Mouse (Mus musculus): Measurements from ENCODE around the gene Fbxw25. TPM values are rescaled to one million over a fixed set of nuclear protein-coding genes. Genes with fewer than 3 reads are reported as not detected.
"Not testable (repeated sequence)": the region's sequence is repeated elsewhere in the genome, so short reads cannot be mapped to it uniquely, and the experiment has no call there.

Gene Fbxw25
- polyA plus RNA-seq (2014; fragmentation: Nextera tagmentation; extraction: Ambion mirVana): not detected in 2 replicates

DNA sequence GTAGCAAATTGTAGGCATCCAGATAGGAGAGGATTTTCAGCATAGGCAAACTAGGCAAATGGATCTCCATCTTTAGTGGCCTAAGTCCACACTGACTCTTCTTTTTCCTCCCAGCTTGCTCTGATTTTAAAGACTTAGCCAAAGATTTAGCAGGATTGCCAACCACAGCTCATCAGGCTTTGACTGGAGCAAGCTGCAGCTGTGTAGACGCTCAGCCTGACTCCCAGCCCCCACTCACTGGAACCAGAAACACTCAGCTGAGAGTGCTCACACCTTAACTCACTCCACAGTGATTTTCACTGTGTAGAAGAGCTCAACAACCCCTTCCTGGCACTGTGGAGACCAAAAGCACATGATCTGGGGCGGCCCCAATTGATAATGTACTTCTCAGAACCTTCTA lies at the start of gene Fbxw25:
TSS of gene Fbxw25 (minus strand) at position 101 of the 400 bp plus-strand sequence.
- not testable (repeated sequence) for ATAC-seq (ENCODE audit: low read depth); H3K9me3 ChIP-seq (ENCODE audit: control insufficient read depth, low read length); H3K4me3 ChIP-seq (ENCODE audit: low read depth, low read length); H3K9ac ChIP-seq (ENCODE audit: low read depth, low read length); DNase-seq (ENCODE audit: low spot score); H3K36me3 ChIP-seq (ENCODE audit: control insufficient read depth, insufficient read depth, low read length); H3K4me1 ChIP-seq (ENCODE audit: control insufficient read depth, insufficient read depth, low read length); H3K4me2 ChIP-seq (ENCODE audit: low read depth, low read length); H3K27me3 ChIP-seq (replicated peaks; ENCODE audit: control insufficient read depth, insufficient read depth, low read length); H3K27ac ChIP-seq (replicated peaks; ENCODE audit: low read depth, low read length)
- 76% methylated on average over 2 of the region's 2 CpGs for WGBS

- H3K9me3 ChIP-seq (ENCODE audit: control insufficient read depth, low read length); ATAC-seq (ENCODE audit: low read depth); H3K9ac ChIP-seq (ENCODE audit: low read depth, low read length); H3K36me3 ChIP-seq (ENCODE audit: control insufficient read depth, insufficient read depth, low read length); H3K4me2 ChIP-seq (ENCODE audit: low read depth, low read length); DNase-seq (ENCODE audit: low spot score); H3K27ac ChIP-seq (replicated peaks; ENCODE audit: low read depth, low read length); H3K27me3 ChIP-seq (replicated peaks; ENCODE audit: control insufficient read depth, insufficient read depth, low read length); H3K4me1 ChIP-seq (ENCODE audit: control insufficient read depth, insufficient read depth, low read length); H3K4me3 ChIP-seq (ENCODE audit: low read depth, low read length): not testable (repeated sequence)
- 79% methylated on average over 4 of the region's 4 CpGs for WGBS
Measured at GRCm38 (mm10) chr9:109702600-109702999, 38.1 kb upstream of the Fbxw25 start, which contains the start of gene Fbxw18. TSS of gene Fbxw18 (minus strand) at chr9:109702700.

- Histone ChIP-seq H3K9ac (ENCODE audit: low read depth, low read length) (no peak overlapping the region), H3K36me3 (ENCODE audit: control insufficient read depth, insufficient read depth, low read length) (no peaks in the 10 kb centered on the region), H3K4me1 (ENCODE audit: control insufficient read depth, insufficient read depth, low read length) (no peaks in the 10 kb centered on the region), H3K27ac (replicated peaks; ENCODE audit: low read depth, low read length) (no peak overlapping the region), H3K4me2 (ENCODE audit: low read depth, low read length) (no peak overlapping the region), H3K4me3 (ENCODE audit: low read depth, low read length) (no peak overlapping the region), H3K9me3 (ENCODE audit: control insufficient read depth, low read length) (no peaks in the 10 kb centered on the region), H3K27me3 (replicated peaks; ENCODE audit: control insufficient read depth, insufficient read depth, low read length) (no peaks in the 10 kb centered on the region)
- ATAC-seq (ENCODE audit: low read depth) (no peak), DNase-seq (ENCODE audit: low spot score) (no peak)
- WGBS: 5% methylated on average over 1 of the region's 1 CpGs
Measured at GRCm38 (mm10) chr9:109685299-109685698, 20.8 kb upstream of the Fbxw25 start.

- H3K36me3 ChIP-seq (ENCODE audit: control insufficient read depth, insufficient read depth, low read length); H3K4me2 ChIP-seq (ENCODE audit: low read depth, low read length); H3K27me3 ChIP-seq (replicated peaks; ENCODE audit: control insufficient read depth, insufficient read depth, low read length); H3K9me3 ChIP-seq (ENCODE audit: control insufficient read depth, low read length); H3K27ac ChIP-seq (replicated peaks; ENCODE audit: low read depth, low read length); H3K4me3 ChIP-seq (ENCODE audit: low read depth, low read length); H3K4me1 ChIP-seq (ENCODE audit: control insufficient read depth, insufficient read depth, low read length); DNase-seq (ENCODE audit: low spot score); H3K9ac ChIP-seq (ENCODE audit: low read depth, low read length); ATAC-seq (ENCODE audit: low read depth): not testable (repeated sequence)
- WGBS: 76% methylated on average over 2 of the region's 2 CpGs
Measured at GRCm38 (mm10) chr9:109625957-109626356, 38.5 kb downstream of the Fbxw25 start, which contains the start of gene Fbxw24. TSS of gene Fbxw24 (minus strand) at chr9:109626057.

DNA sequence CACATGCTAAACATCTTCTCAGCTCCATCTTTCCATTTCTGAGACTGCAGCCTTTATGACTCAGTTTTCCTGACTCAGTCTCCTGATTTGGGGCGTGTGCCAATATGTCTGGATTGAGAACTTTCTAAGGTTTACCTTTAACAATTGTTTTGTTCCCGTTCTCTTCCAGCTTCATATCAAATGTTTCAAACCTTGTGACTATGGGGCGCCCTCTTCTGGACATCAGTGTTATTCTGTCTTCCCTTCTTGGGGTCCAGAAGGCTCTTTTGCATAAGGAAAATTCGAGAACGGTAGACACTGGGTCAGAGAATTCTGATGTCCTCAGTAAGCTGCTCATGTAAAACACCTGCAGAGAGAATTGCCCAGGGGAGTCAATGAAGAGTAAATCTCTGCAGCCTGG lies 57.6 kb downstream of the Fbxw25 start:
- 44% methylated on average over 5 of the region's 5 CpGs for WGBS
- not testable (repeated sequence) for H3K27me3 ChIP-seq (replicated peaks; ENCODE audit: control insufficient read depth, insufficient read depth, low read length); H3K9ac ChIP-seq (ENCODE audit: low read depth, low read length); H3K36me3 ChIP-seq (ENCODE audit: control insufficient read depth, insufficient read depth, low read length); H3K4me2 ChIP-seq (ENCODE audit: low read depth, low read length); H3K4me3 ChIP-seq (ENCODE audit: low read depth, low read length); H3K4me1 ChIP-seq (ENCODE audit: control insufficient read depth, insufficient read depth, low read length); H3K9me3 ChIP-seq (ENCODE audit: control insufficient read depth, low read length); ATAC-seq (ENCODE audit: low read depth); H3K27ac ChIP-seq (replicated peaks; ENCODE audit: low read depth, low read length)
- peak; percentile 11 for DNase-seq (ENCODE audit: low spot score)

GRCm38 (mm10) chr9:109602128-109602527 lies 62.3 kb downstream of the Fbxw25 start:
- H3K4me2 ChIP-seq (ENCODE audit: low read depth, low read length); H3K9ac ChIP-seq (ENCODE audit: low read depth, low read length); H3K36me3 ChIP-seq (ENCODE audit: control insufficient read depth, insufficient read depth, low read length); H3K4me1 ChIP-seq (ENCODE audit: control insufficient read depth, insufficient read depth, low read length); H3K9me3 ChIP-seq (ENCODE audit: control insufficient read depth, low read length); H3K27me3 ChIP-seq (replicated peaks; ENCODE audit: control insufficient read depth, insufficient read depth, low read length); DNase-seq (ENCODE audit: low spot score); H3K27ac ChIP-seq (replicated peaks; ENCODE audit: low read depth, low read length); H3K4me3 ChIP-seq (ENCODE audit: low read depth, low read length); ATAC-seq (ENCODE audit: low read depth): not testable (repeated sequence)
- WGBS: 60% methylated on average over 2 of the region's 2 CpGs

DNA sequence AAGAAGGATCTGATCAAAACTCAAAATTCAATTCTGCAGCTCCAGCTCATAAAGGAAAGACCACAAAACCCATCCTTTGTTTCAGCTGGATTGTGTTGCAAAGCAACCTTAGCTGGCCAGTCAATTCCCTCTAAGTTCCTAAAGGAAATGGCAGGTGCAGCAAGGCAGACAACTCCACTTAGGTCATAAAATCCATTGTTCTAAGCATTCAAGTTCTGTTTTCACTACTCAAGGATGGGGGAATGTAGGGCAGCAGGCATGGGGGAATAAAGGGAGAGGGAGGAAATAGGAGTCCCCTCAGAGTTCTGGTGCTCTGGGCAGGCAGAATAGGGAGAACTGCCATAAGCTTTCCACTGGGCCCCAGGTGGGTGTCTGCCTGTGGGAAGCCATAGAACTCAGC lies 67.2 kb downstream of the Fbxw25 start:
- Histone ChIP-seq H3K36me3 (ENCODE audit: control insufficient read depth, insufficient read depth, low read length) (no peaks in the 10 kb centered on the region), H3K4me3 (ENCODE audit: low read depth, low read length) (no peak overlapping the region), H3K4me2 (ENCODE audit: low read depth, low read length) (no peak overlapping the region), H3K27me3 (replicated peaks; ENCODE audit: control insufficient read depth, insufficient read depth, low read length) (no peaks in the 10 kb centered on the region), H3K9ac (ENCODE audit: low read depth, low read length) (no peak overlapping the region), H3K4me1 (ENCODE audit: control insufficient read depth, insufficient read depth, low read length) (no peaks in the 10 kb centered on the region), H3K27ac (replicated peaks; ENCODE audit: low read depth, low read length) (no peak overlapping the region), H3K9me3 (ENCODE audit: control insufficient read depth, low read length) (peaks cover 3% of the 10 kb centered on the region; the same call in 1 of the 2 replicates)
- DNase-seq (ENCODE audit: low spot score) (no peak), ATAC-seq (ENCODE audit: low read depth) (no peak)

Other genes starting within 250 kb of the Fbxw25 start
- not detected in 2 replicates for gene Fbxw16, start 215.5 kb downstream of the Fbxw25 start, polyA plus RNA-seq (2014; fragmentation: Nextera tagmentation; extraction: Ambion mirVana)
- gene Fbxw19, start 168.8 kb downstream of the Fbxw25 start, polyA plus RNA-seq (2014; fragmentation: Nextera tagmentation; extraction: Ambion mirVana): not detected in 2 replicates
- not detected in 2 replicates for gene Fbxw15, start 96.4 kb downstream of the Fbxw25 start, polyA plus RNA-seq (2014; fragmentation: Nextera tagmentation; extraction: Ambion mirVana)
- gene Fbxw24, start 38.6 kb downstream of the Fbxw25 start, polyA plus RNA-seq (2014; fragmentation: Nextera tagmentation; extraction: Ambion mirVana): 0.11 TPM in 1 of 2 replicates, not detected in the other
- gene Fbxw18, start 38.0 kb upstream of the Fbxw25 start, polyA plus RNA-seq (2014; fragmentation: Nextera tagmentation; extraction: Ambion mirVana): not detected in 2 replicates
- gene Fbxw26, start 81.4 kb upstream of the Fbxw25 start, polyA plus RNA-seq (2014; fragmentation: Nextera tagmentation; extraction: Ambion mirVana): 0.21 TPM in 1 of 2 replicates, not detected in the other
- not detected in 2 replicates for gene Fbxw27, start 126.0 kb upstream of the Fbxw25 start, polyA plus RNA-seq (2014; fragmentation: Nextera tagmentation; extraction: Ambion mirVana)
- gene Spink8, start 147.6 kb upstream of the Fbxw25 start, polyA plus RNA-seq (2014; fragmentation: Nextera tagmentation; extraction: Ambion mirVana): 0.29 and 1.7 TPM in 2 replicates
- gene Nme6, start 168.1 kb upstream of the Fbxw25 start, polyA plus RNA-seq (2014; fragmentation: Nextera tagmentation; extraction: Ambion mirVana): 53.2 and 53.4 TPM in 2 replicates
- gene Camp, start 185.0 kb upstream of the Fbxw25 start, polyA plus RNA-seq (2014; fragmentation: Nextera tagmentation; extraction: Ambion mirVana): 4.1 and 4.9 TPM in 2 replicates
- gene Cdc25a, start 210.9 kb upstream of the Fbxw25 start, polyA plus RNA-seq (2014; fragmentation: Nextera tagmentation; extraction: Ambion mirVana): 24.5 and 28.4 TPM in 2 replicates

Data from embryonic facial prominence, embryonic 14.5 days (tissue).